7 mouse cellular contexts compared by ENCODE assay signal in the genomic region with DNA sequence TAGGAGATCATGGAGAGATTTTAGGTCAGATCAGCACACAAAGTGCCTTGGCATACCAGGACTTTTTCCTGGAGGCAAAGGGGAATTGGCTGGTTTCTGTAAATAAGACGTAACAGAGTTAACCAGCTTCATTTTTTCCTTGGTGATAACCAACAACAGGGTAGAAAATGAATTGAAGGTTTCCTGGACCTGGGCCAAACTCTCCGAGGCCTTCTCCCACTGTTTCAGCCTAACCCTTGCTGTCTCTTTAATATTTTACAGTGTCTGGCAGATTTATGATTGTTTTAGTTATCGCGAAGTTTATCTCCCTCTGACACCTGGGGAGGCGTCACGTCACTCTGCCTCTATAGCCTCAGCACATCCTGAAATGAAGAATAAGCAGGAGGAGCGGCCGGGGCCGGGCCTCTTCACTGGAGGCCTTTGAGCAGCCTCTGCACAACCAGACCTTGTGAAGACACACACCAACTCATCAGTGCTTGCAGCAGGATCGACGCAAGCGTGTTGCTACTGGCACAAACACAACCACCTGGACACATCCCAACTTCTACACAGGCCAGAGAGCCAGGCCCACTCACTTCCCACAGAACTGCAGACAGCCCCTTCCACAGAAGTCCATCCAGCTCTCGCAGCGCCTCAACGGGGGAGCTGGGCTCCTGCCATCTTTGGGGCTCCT.
DNase-seq lines count a peak whose midpoint lies in the region; ATAC-seq and TF ChIP-seq lines count a peak whose summit lies in the region.

No protein-coding gene starts in this region.

- H3K27me3 ChIP-seq in limb, embryonic 14.5 days (ENCODE audit: control insufficient read depth, insufficient read depth, low read length), result no peaks in the 10 kb centered on the region

- peak; percentile 3 to 9 for DNase-seq in left cerebral cortex, adult 18-20 months (ENCODE audit: low spot score in 2 of 2)
- DNase-seq in left cerebral cortex, adult 8-10 months (ENCODE audit: low spot score in 2 of 2), result no peak
- peak; percentile 31 to 75 for DNase-seq in cerebellum, postnatal 4 days (ENCODE audit: low spot score in 2 of 2)
- DNase-seq in heart, postnatal 4 days, result peak; percentile 26
- peak; percentile 69 for DNase-seq in limb, embryonic 14.5 days (ENCODE audit: low spot score)
- no peak for DNase-seq in MN1 (ENCODE audit: low spot score)

- H3K4me1 ChIP-seq in limb, embryonic 14.5 days (ENCODE audit: control insufficient read depth, insufficient read depth, low read length), result peaks cover 21% of the 10 kb centered on the region

- WGBS in limb, embryonic 14.5 days, result 42% methylated on average over 15 of the region's 15 CpGs

- no peak overlapping the region; the same call in 1 of the 2 replicates for H3K9ac ChIP-seq in limb, embryonic 14.5 days (ENCODE audit: low read depth, low read length, severe bottlenecking)

- peak overlapping the region; percentile 43 for H3K4me2 ChIP-seq in limb, embryonic 14.5 days (replicated peaks; ENCODE audit: low read depth, low read length, severe bottlenecking)

- ATAC-seq in cerebellum, adult (ENCODE audit: insufficient number of reproducible peaks, low FRiP score, low TSS enrichment), result peak; percentile 46
- peak; percentile 77 for ATAC-seq in limb, embryonic 14.5 days (ENCODE audit: low FRiP score, low read depth)

- H3K9me3 ChIP-seq in limb, embryonic 14.5 days (ENCODE audit: control insufficient read depth, low read length), result no peaks in the 10 kb centered on the region

- TF ChIP-seq POLR2A in limb, embryonic 14.5 days (IDR thresholded peaks at IDR 0.05; ENCODE audit: borderline replicate concordance, extremely low read depth, insufficient read depth, insufficient read length), result no peak

- H3K27ac ChIP-seq in limb, embryonic 14.5 days (replicated peaks; ENCODE audit: low read depth, low read length), result peak overlapping the region; percentile 59; the same call in 1 of the 2 replicates

- no peaks in the 10 kb centered on the region for H3K36me3 ChIP-seq in limb, embryonic 14.5 days (ENCODE audit: control insufficient read depth, insufficient read depth, low read length)

- H3K4me3 ChIP-seq in limb, embryonic 14.5 days (replicated peaks; ENCODE audit: low read length), result peak overlapping the region; percentile 19; the same call in 1 of the 2 replicates

Comparison
In these comparisons a context has a peak if more than half of its experiments do, and no peak if none do; other contexts are left out.
1. DNase-seq: peak in left cerebral cortex, adult 18-20 months (2 of 2), cerebellum, postnatal 4 days (2 of 2), heart, postnatal 4 days (single experiment) and limb, embryonic 14.5 days (single experiment); none in left cerebral cortex, adult 8-10 months (0 of 2) and MN1 (single experiment).